Mouse (Mus musculus) intestine, embryonic 15.5 days (tissue): ENCODE results near the gene Tgfbr3. TPM values are rescaled to one million over a fixed set of nuclear protein-coding genes. Genes with fewer than 3 reads are reported as not detected.
A peak's percentile ranks its signal among the peaks of the same experiment; 100 is the strongest.

ENCODE experiments used
- ATAC-seq: fragments of 200-750 bp; cut with Nextera tagmentation; 2 replicates; pipeline ENCODE4 v1.8.0; 2017; ENCODE audit warnings: moderate TSS enrichment, moderate library complexity
- H3K27ac ChIP-seq: fragments of 300-500 bp; sonication (generic); 2 replicates; pipeline ENCODE4 v1.5.1; 2015; ENCODE audit warnings: mild to moderate bottlenecking, inconsistent platforms
- H3K27me3 ChIP-seq: fragments of 300-500 bp; sonication (generic); replicated peaks from 2 replicates; pipeline ENCODE4 v1.6.1; 2015; ENCODE audit warnings: inconsistent platforms
- H3K36me3 ChIP-seq: fragments of 300-500 bp; sonication (generic); 2 replicates; pipeline ENCODE4 v1.6.1; 2015; ENCODE audit warnings: inconsistent platforms
- H3K4me1 ChIP-seq: fragments of 300-500 bp; sonication (generic); replicated peaks from 2 replicates; pipeline ENCODE4 v1.6.1; 2015; ENCODE audit warnings: inconsistent platforms
- H3K4me2 ChIP-seq: fragments of 300-500 bp; sonication (generic); replicated peaks from 2 replicates; pipeline ENCODE4 v1.6.1; 2015; ENCODE audit warnings: mild to moderate bottlenecking, inconsistent platforms
- H3K4me3 ChIP-seq: fragments of 300-500 bp; sonication (generic); replicated peaks from 2 replicates; pipeline ENCODE4 v1.5.1; 2015; ENCODE audit warnings: inconsistent platforms
- H3K9ac ChIP-seq: fragments of 300-500 bp; sonication (generic); 2 replicates; pipeline ENCODE4 v1.6.1; 2015; ENCODE audit warnings: inconsistent platforms
- H3K9me3 ChIP-seq: fragments of 300-500 bp; sonication (generic); 2 replicates; pipeline ENCODE4 v1.6.1; 2016; ENCODE audit warnings: inconsistent platforms
- WGBS: fragments of 180-500 bp; shearing (Covaris S2); methylation state at CpG from one replicate; pipeline ENCODE4 v1.1.7; 2015; 5-methylcytosine and 5-hydroxymethylcytosine counted together
- polyA plus RNA-seq: library from polyadenylated mRNA; unstranded; fragments of >200 nt; fragmentation: Nextera tagmentation; extraction: Ambion mirVana; gene quantifications from 2 replicates; pipeline ENCODE4 v1.2.1, GENCODE M21; 2015

Tgfbr3 gene
- polyA plus RNA-seq, 1 experiment from 2014 or later = 14.4 TPM

- Histone ChIP-seq H3K4me3 (no peak overlapping the region), H3K36me3 (no peaks in the 10 kb centered on the region)
These were observed 129.2 kb downstream of the Tgfbr3 start for GRCm38 (mm10) chr5:107159914-107160890.

GRCm38 (mm10) chr5:107158531-107159178 lies 130.8 kb downstream of the Tgfbr3 start:
- no peak overlapping the region for H3K9ac ChIP-seq
- H3K4me3 ChIP-seq = no peak overlapping the region
- no peak overlapping the region for H3K4me2 ChIP-seq
- 92% methylated on average over 7 of the region's 7 CpGs for WGBS
- no peaks in the 10 kb centered on the region for H3K9me3 ChIP-seq
- no peak overlapping the region for H3K27ac ChIP-seq
- no peaks in the 10 kb centered on the region for H3K36me3 ChIP-seq
- H3K27me3 ChIP-seq = no peaks in the 10 kb centered on the region
- peaks cover 7% of the 10 kb centered on the region; the same call in 1 of the 2 replicates for H3K4me1 ChIP-seq
- no peak for ATAC-seq

More at GRCm38 (mm10) chr5:107159914-107160890, 129.2 kb downstream of the Tgfbr3 start:
- no peaks in the 10 kb centered on the region for H3K27me3 ChIP-seq
- no peaks in the 10 kb centered on the region for H3K9me3 ChIP-seq
- 74% methylated on average over 8 of the region's 8 CpGs for WGBS
- H3K9ac ChIP-seq = no peak overlapping the region
- H3K27ac ChIP-seq = no peak overlapping the region
- H3K4me2 ChIP-seq = no peak overlapping the region
- H3K4me1 ChIP-seq = peaks cover 10% of the 10 kb centered on the region; the same call in 1 of the 2 replicates
- ATAC-seq = no peak

GRCm38 (mm10) chr5:107157384-107157783 lies 132.0 kb downstream of the Tgfbr3 start:
- no peaks in the 10 kb centered on the region for H3K36me3 ChIP-seq
- WGBS = 42% methylated on average over 9 of the region's 9 CpGs
- H3K27me3 ChIP-seq = no peaks in the 10 kb centered on the region
- H3K9ac ChIP-seq = no peak overlapping the region
- no peaks in the 10 kb centered on the region for H3K9me3 ChIP-seq
- H3K27ac ChIP-seq = no peak overlapping the region
- H3K4me2 ChIP-seq = no peak overlapping the region
- H3K4me1 ChIP-seq = peaks cover 7% of the 10 kb centered on the region; the same call in 1 of the 2 replicates
- H3K4me3 ChIP-seq = no peak overlapping the region
- peak; percentile 68 for ATAC-seq

- no peak overlapping the region for H3K4me2 ChIP-seq
- peaks cover 17% of the 10 kb centered on the region for H3K4me1 ChIP-seq
- H3K27me3 ChIP-seq = no peaks in the 10 kb centered on the region
- no peaks in the 10 kb centered on the region for H3K9me3 ChIP-seq
- no peaks in the 10 kb centered on the region for H3K36me3 ChIP-seq
- no peak overlapping the region for H3K4me3 ChIP-seq
- no peak for ATAC-seq
- H3K9ac ChIP-seq = no peak overlapping the region
- 88% methylated on average over 3 of the region's 3 CpGs for WGBS
- no peak overlapping the region for H3K27ac ChIP-seq
These were observed 133.3 kb downstream of the Tgfbr3 start for GRCm38 (mm10) chr5:107156096-107156495.

- Histone ChIP-seq H3K27ac (no peak overlapping the region), H3K9ac (no peak overlapping the region)
These were observed 136.4 kb downstream of the Tgfbr3 start for GRCm38 (mm10) chr5:107152989-107153388.

GRCm38 (mm10) chr5:107151320-107151719 lies 138.1 kb downstream of the Tgfbr3 start:
- no peak overlapping the region for H3K4me3 ChIP-seq
- H3K36me3 ChIP-seq = no peaks in the 10 kb centered on the region
- peak; percentile 64 for ATAC-seq
- H3K4me1 ChIP-seq = peaks cover 15% of the 10 kb centered on the region
- peak overlapping the region; percentile 20; the same call in 1 of the 2 replicates for H3K27ac ChIP-seq
- no peaks in the 10 kb centered on the region for H3K9me3 ChIP-seq
- no peak overlapping the region for H3K9ac ChIP-seq
- WGBS = 48% methylated on average over 3 of the region's 3 CpGs
- no peak overlapping the region for H3K4me2 ChIP-seq
- H3K27me3 ChIP-seq = no peaks in the 10 kb centered on the region

More at GRCm38 (mm10) chr5:107152989-107153388, 136.4 kb downstream of the Tgfbr3 start:
- Histone ChIP-seq H3K27me3 (no peaks in the 10 kb centered on the region), H3K4me1 (peaks cover 15% of the 10 kb centered on the region), H3K9me3 (no peaks in the 10 kb centered on the region), H3K4me3 (no peak overlapping the region), H3K4me2 (no peak overlapping the region), H3K36me3 (no peaks in the 10 kb centered on the region)
- ATAC-seq = no peak
- WGBS = 81% methylated on average over 4 of the region's 4 CpGs

- WGBS = 42% methylated on average over 9 of the region's 9 CpGs
These were observed 138.7 kb downstream of the Tgfbr3 start for GRCm38 (mm10) chr5:107150555-107151312.

GRCm38 (mm10) chr5:107147951-107148766 lies 141.3 kb downstream of the Tgfbr3 start:
- ATAC-seq = no peak

More at GRCm38 (mm10) chr5:107150555-107151312, 138.7 kb downstream of the Tgfbr3 start:
- H3K27ac ChIP-seq = peak overlapping the region; percentile 20; the same call in 1 of the 2 replicates
- 0 out of 2 replicates have a peak, but pooled peaks have one; percentile 37 for ATAC-seq
- no peak overlapping the region for H3K4me3 ChIP-seq
- no peak overlapping the region for H3K9ac ChIP-seq
- H3K9me3 ChIP-seq = no peaks in the 10 kb centered on the region
- H3K4me2 ChIP-seq = no peak overlapping the region
- no peaks in the 10 kb centered on the region for H3K27me3 ChIP-seq
- H3K4me1 ChIP-seq = peaks cover 15% of the 10 kb centered on the region
- no peaks in the 10 kb centered on the region for H3K36me3 ChIP-seq

GRCm38 (mm10) chr5:107147413-107147812 lies 142.0 kb downstream of the Tgfbr3 start:
- Histone ChIP-seq H3K4me3 (no peak overlapping the region), H3K36me3 (no peaks in the 10 kb centered on the region), H3K27ac (no peak overlapping the region), H3K9me3 (no peaks in the 10 kb centered on the region), H3K4me1 (peaks cover 15% of the 10 kb centered on the region), H3K9ac (no peak overlapping the region), H3K4me2 (no peak overlapping the region), H3K27me3 (no peaks in the 10 kb centered on the region)
- ATAC-seq = no peak

More at GRCm38 (mm10) chr5:107147951-107148766, 141.3 kb downstream of the Tgfbr3 start:
- Histone ChIP-seq H3K9me3 (no peaks in the 10 kb centered on the region), H3K9ac (no peak overlapping the region), H3K4me3 (no peak overlapping the region), H3K36me3 (no peaks in the 10 kb centered on the region), H3K4me1 (peaks cover 15% of the 10 kb centered on the region), H3K4me2 (no peak overlapping the region), H3K27ac (no peak overlapping the region), H3K27me3 (no peaks in the 10 kb centered on the region)
- WGBS = 60% methylated on average over 13 of the region's 13 CpGs

- Histone ChIP-seq H3K27me3 (no peaks in the 10 kb centered on the region), H3K36me3 (no peaks in the 10 kb centered on the region), H3K4me3 (no peak overlapping the region), H3K4me1 (peaks cover 6% of the 10 kb centered on the region), H3K9me3 (no peaks in the 10 kb centered on the region), H3K9ac (no peak overlapping the region), H3K4me2 (no peak overlapping the region), H3K27ac (no peak overlapping the region)
- ATAC-seq = no peak
- WGBS = 65% methylated on average over 11 of the region's 11 CpGs
These were observed 143.3 kb downstream of the Tgfbr3 start for GRCm38 (mm10) chr5:107146111-107146616.

- no peaks in the 10 kb centered on the region for H3K27me3 ChIP-seq
These were observed 144.3 kb downstream of the Tgfbr3 start for GRCm38 (mm10) chr5:107145125-107145524.

More at GRCm38 (mm10) chr5:107145125-107145524, 144.3 kb downstream of the Tgfbr3 start:
- Histone ChIP-seq H3K4me1 (no peaks in the 10 kb centered on the region), H3K9me3 (no peaks in the 10 kb centered on the region), H3K36me3 (0 out of 2 replicates have a peak, but pooled peaks cover 5% of the 10 kb centered on the region), H3K4me2 (no peak overlapping the region), H3K4me3 (no peak overlapping the region), H3K27ac (no peak overlapping the region), H3K9ac (no peak overlapping the region)
- no peak for ATAC-seq
- 89% methylated on average over 4 of the region's 4 CpGs for WGBS
